Mouse (Mus musculus) heart, postnatal 0 days (tissue): ENCODE measurements around the gene Rasgrf2.

Experiments
- CTCF ChIP-seq: IDR thresholded peaks from 2 replicates; pipeline ENCODE4 v1.5.1; 2016; ENCODE audit warnings: antibody characterized with exemption, control low read depth, low read depth
- EP300 ChIP-seq: IDR thresholded peaks from 2 replicates; pipeline ENCODE4 v1.6.1; 2016; ENCODE audit warnings: antibody characterized with exemption, low read depth

DNA sequence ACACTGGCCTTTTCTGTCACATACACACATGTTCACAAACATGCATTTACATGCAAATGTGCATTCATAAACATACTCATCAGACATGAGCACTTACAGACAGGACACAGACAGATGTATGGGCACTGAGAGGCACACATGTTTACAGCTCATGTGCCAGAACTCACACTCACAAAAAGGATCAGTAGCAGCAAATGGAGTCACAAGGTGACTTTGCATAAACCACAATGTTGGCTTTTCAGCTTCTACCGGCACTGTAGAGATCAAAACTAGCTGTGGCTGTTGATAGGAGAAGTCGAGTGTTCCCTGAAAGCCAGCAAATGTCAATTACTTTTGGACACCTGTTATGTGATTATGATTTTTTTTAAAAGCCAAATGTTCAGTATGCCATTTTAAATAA lies 1.1 kb upstream of the Rasgrf2 start:
- TF ChIP-seq CTCF (no peak), EP300 (no peak)
